Mouse (Mus musculus): ENCODE results near the gene E130114P18Rik. TPM values are rescaled to one million over a fixed set of nuclear protein-coding genes. Genes with fewer than 3 reads are reported as not detected.

E130114P18Rik gene
- polyA plus RNA-seq, 1 experiment from 2014 or later = 0.08 TPM

- H3K4me3 ChIP-seq (ENCODE audit: low read depth, low read length) = no peak overlapping the region
- no peak overlapping the region for H3K4me2 ChIP-seq (ENCODE audit: low read depth, low read length)
- H3K9me3 ChIP-seq (replicated peaks; ENCODE audit: control insufficient read depth, low read length) = no peaks in the 10 kb centered on the region
- no peaks in the 10 kb centered on the region for H3K27me3 ChIP-seq (ENCODE audit: control insufficient read depth, insufficient read depth, low read depth, low read length)
- no peak overlapping the region for H3K9ac ChIP-seq (ENCODE audit: low read depth, low read length)
- no peaks in the 10 kb centered on the region for H3K4me1 ChIP-seq (ENCODE audit: control insufficient read depth, low read depth, low read length)
- no peaks in the 10 kb centered on the region for H3K36me3 ChIP-seq (ENCODE audit: control insufficient read depth, insufficient read depth)
- no peak for ATAC-seq (ENCODE audit: low read depth)
- 21% methylated on average over 2 of the region's 2 CpGs for WGBS (ENCODE audit: insufficient replicate concordance)
- no peak overlapping the region for H3K27ac ChIP-seq (ENCODE audit: low read length)
Measured at GRCm38 (mm10) chr4:97676579-97676937, 101.3 kb downstream of the E130114P18Rik start.

GRCm38 (mm10) chr4:97675741-97676578 is 101.9 kb downstream of the E130114P18Rik start:
- Histone ChIP-seq H3K27ac (ENCODE audit: low read length) (no peak overlapping the region), H3K36me3 (ENCODE audit: control insufficient read depth, insufficient read depth) (no peaks in the 10 kb centered on the region), H3K4me1 (ENCODE audit: control insufficient read depth, low read depth, low read length) (no peaks in the 10 kb centered on the region), H3K4me3 (ENCODE audit: low read depth, low read length) (no peak overlapping the region), H3K27me3 (ENCODE audit: control insufficient read depth, insufficient read depth, low read depth, low read length) (no peaks in the 10 kb centered on the region), H3K9ac (ENCODE audit: low read depth, low read length) (no peak overlapping the region), H3K9me3 (replicated peaks; ENCODE audit: control insufficient read depth, low read length) (no peaks in the 10 kb centered on the region), H3K4me2 (ENCODE audit: low read depth, low read length) (no peak overlapping the region)
- WGBS (ENCODE audit: insufficient replicate concordance) = 45% methylated on average over 16 of the region's 16 CpGs
- no peak for ATAC-seq (ENCODE audit: low read depth)

- Histone ChIP-seq H3K4me3 (ENCODE audit: low read depth, low read length) (no peak overlapping the region), H3K27ac (ENCODE audit: low read length) (no peak overlapping the region), H3K4me1 (ENCODE audit: control insufficient read depth, low read depth, low read length) (no peaks in the 10 kb centered on the region), H3K36me3 (ENCODE audit: control insufficient read depth, insufficient read depth) (no peaks in the 10 kb centered on the region), H3K4me2 (ENCODE audit: low read depth, low read length) (no peak overlapping the region), H3K9ac (ENCODE audit: low read depth, low read length) (no peak overlapping the region), H3K27me3 (ENCODE audit: control insufficient read depth, insufficient read depth, low read depth, low read length) (no peaks in the 10 kb centered on the region), H3K9me3 (replicated peaks; ENCODE audit: control insufficient read depth, low read length) (no peaks in the 10 kb centered on the region)
- 0 out of 2 replicates have a peak, but pooled peaks have one; percentile 5 for ATAC-seq (ENCODE audit: low read depth)
- WGBS (ENCODE audit: insufficient replicate concordance) = 21% methylated on average over 6 of the region's 6 CpGs
Measured at GRCm38 (mm10) chr4:97673854-97674510, 103.9 kb downstream of the E130114P18Rik start.

- 45% methylated on average over 5 of the region's 5 CpGs for WGBS (ENCODE audit: insufficient replicate concordance)
- H3K27ac ChIP-seq (ENCODE audit: low read length) = no peak overlapping the region
- no peak overlapping the region for H3K4me2 ChIP-seq (ENCODE audit: low read depth, low read length)
- H3K9me3 ChIP-seq (replicated peaks; ENCODE audit: control insufficient read depth, low read length) = no peaks in the 10 kb centered on the region
- H3K9ac ChIP-seq (ENCODE audit: low read depth, low read length) = no peak overlapping the region
- ATAC-seq (ENCODE audit: low read depth) = no peak
- H3K27me3 ChIP-seq (ENCODE audit: control insufficient read depth, insufficient read depth, low read depth, low read length) = no peaks in the 10 kb centered on the region
- no peaks in the 10 kb centered on the region for H3K4me1 ChIP-seq (ENCODE audit: control insufficient read depth, low read depth, low read length)
- H3K36me3 ChIP-seq (ENCODE audit: control insufficient read depth, insufficient read depth) = no peaks in the 10 kb centered on the region
- no peak overlapping the region for H3K4me3 ChIP-seq (ENCODE audit: low read depth, low read length)
Measured at GRCm38 (mm10) chr4:97672501-97672900, 105.4 kb downstream of the E130114P18Rik start.

GRCm38 (mm10) chr4:97671911-97672310 is 106.0 kb downstream of the E130114P18Rik start:
- WGBS (ENCODE audit: insufficient replicate concordance) = 68% methylated on average over 4 of the region's 4 CpGs
- H3K9ac ChIP-seq (ENCODE audit: low read depth, low read length) = no peak overlapping the region
- ATAC-seq (ENCODE audit: low read depth) = no peak
- no peaks in the 10 kb centered on the region for H3K36me3 ChIP-seq (ENCODE audit: control insufficient read depth, insufficient read depth)
- no peaks in the 10 kb centered on the region for H3K9me3 ChIP-seq (replicated peaks; ENCODE audit: control insufficient read depth, low read length)
- H3K27me3 ChIP-seq (ENCODE audit: control insufficient read depth, insufficient read depth, low read depth, low read length) = no peaks in the 10 kb centered on the region
- no peak overlapping the region for H3K4me3 ChIP-seq (ENCODE audit: low read depth, low read length)
- H3K27ac ChIP-seq (ENCODE audit: low read length) = no peak overlapping the region
- H3K4me2 ChIP-seq (ENCODE audit: low read depth, low read length) = no peak overlapping the region
- no peaks in the 10 kb centered on the region for H3K4me1 ChIP-seq (ENCODE audit: control insufficient read depth, low read depth, low read length)

GRCm38 (mm10) chr4:97670418-97670817 is 107.5 kb downstream of the E130114P18Rik start:
- H3K27me3 ChIP-seq (ENCODE audit: control insufficient read depth, insufficient read depth, low read depth, low read length) = no peaks in the 10 kb centered on the region
- H3K27ac ChIP-seq (ENCODE audit: low read length) = no peak overlapping the region
- no peak for ATAC-seq (ENCODE audit: low read depth)

GRCm38 (mm10) chr4:97669808-97670207 is 108.1 kb downstream of the E130114P18Rik start:
- Histone ChIP-seq H3K27me3 (ENCODE audit: control insufficient read depth, insufficient read depth, low read depth, low read length) (no peaks in the 10 kb centered on the region), H3K27ac (ENCODE audit: low read length) (no peak overlapping the region), H3K4me3 (ENCODE audit: low read depth, low read length) (no peak overlapping the region), H3K9me3 (replicated peaks; ENCODE audit: control insufficient read depth, low read length) (no peaks in the 10 kb centered on the region), H3K36me3 (ENCODE audit: control insufficient read depth, insufficient read depth) (no peaks in the 10 kb centered on the region), H3K9ac (ENCODE audit: low read depth, low read length) (no peak overlapping the region), H3K4me2 (ENCODE audit: low read depth, low read length) (no peak overlapping the region), H3K4me1 (ENCODE audit: control insufficient read depth, low read depth, low read length) (no peaks in the 10 kb centered on the region)
- WGBS (ENCODE audit: insufficient replicate concordance) = 30% methylated on average over 3 of the region's 3 CpGs
- no peak for ATAC-seq (ENCODE audit: low read depth)

More at GRCm38 (mm10) chr4:97670418-97670817, 107.5 kb downstream of the E130114P18Rik start:
- no peaks in the 10 kb centered on the region for H3K9me3 ChIP-seq (replicated peaks; ENCODE audit: control insufficient read depth, low read length)
- H3K4me2 ChIP-seq (ENCODE audit: low read depth, low read length) = no peak overlapping the region
- no peaks in the 10 kb centered on the region for H3K36me3 ChIP-seq (ENCODE audit: control insufficient read depth, insufficient read depth)
- H3K4me3 ChIP-seq (ENCODE audit: low read depth, low read length) = no peak overlapping the region
- H3K4me1 ChIP-seq (ENCODE audit: control insufficient read depth, low read depth, low read length) = no peaks in the 10 kb centered on the region
- no peak overlapping the region for H3K9ac ChIP-seq (ENCODE audit: low read depth, low read length)

GRCm38 (mm10) chr4:97665428-97665755 is 112.5 kb downstream of the E130114P18Rik start:
- ATAC-seq (ENCODE audit: low read depth) = no peak
- Histone ChIP-seq H3K27me3 (ENCODE audit: control insufficient read depth, insufficient read depth, low read depth, low read length) (no peaks in the 10 kb centered on the region), H3K4me3 (ENCODE audit: low read depth, low read length) (no peak overlapping the region), H3K4me2 (ENCODE audit: low read depth, low read length) (no peak overlapping the region), H3K9ac (ENCODE audit: low read depth, low read length) (no peak overlapping the region), H3K4me1 (ENCODE audit: control insufficient read depth, low read depth, low read length) (no peaks in the 10 kb centered on the region), H3K9me3 (replicated peaks; ENCODE audit: control insufficient read depth, low read length) (no peaks in the 10 kb centered on the region), H3K36me3 (ENCODE audit: control insufficient read depth, insufficient read depth) (no peaks in the 10 kb centered on the region), H3K27ac (ENCODE audit: low read length) (no peak overlapping the region)
- 58% methylated on average over 7 of the region's 7 CpGs for WGBS (ENCODE audit: insufficient replicate concordance)

GRCm38 (mm10) chr4:97664738-97665427 is 113.0 kb downstream of the E130114P18Rik start:
- Histone ChIP-seq H3K27me3 (ENCODE audit: control insufficient read depth, insufficient read depth, low read depth, low read length) (no peaks in the 10 kb centered on the region), H3K36me3 (ENCODE audit: control insufficient read depth, insufficient read depth) (no peaks in the 10 kb centered on the region), H3K9ac (ENCODE audit: low read depth, low read length) (no peak overlapping the region), H3K27ac (ENCODE audit: low read length) (no peak overlapping the region), H3K4me1 (ENCODE audit: control insufficient read depth, low read depth, low read length) (no peaks in the 10 kb centered on the region), H3K9me3 (replicated peaks; ENCODE audit: control insufficient read depth, low read length) (no peaks in the 10 kb centered on the region), H3K4me2 (ENCODE audit: low read depth, low read length) (no peak overlapping the region), H3K4me3 (ENCODE audit: low read depth, low read length) (no peak overlapping the region)
- ATAC-seq (ENCODE audit: low read depth) = no peak
- WGBS (ENCODE audit: insufficient replicate concordance) = 64% methylated on average over 7 of the region's 7 CpGs
